Mouse (Mus musculus): ENCODE measurements around the gene Zpld1.

DNA sequence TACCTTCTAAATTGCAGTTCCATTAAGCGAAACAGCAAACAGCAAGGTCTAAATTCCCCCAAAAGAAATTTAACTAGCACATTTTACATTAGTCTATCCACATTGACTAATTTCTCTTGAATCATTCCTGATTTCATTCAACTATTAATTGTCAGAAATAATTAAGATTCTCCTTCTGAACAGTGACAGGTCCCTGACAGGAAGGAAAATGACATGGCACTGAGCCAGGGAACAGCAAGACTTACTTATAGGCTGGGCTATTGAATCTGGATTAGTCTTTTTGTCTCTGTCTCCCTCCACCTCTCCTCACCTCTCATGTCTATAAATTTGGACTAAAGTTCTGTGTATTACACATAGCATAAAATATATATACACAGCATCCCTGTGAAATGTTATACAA lies 112.4 kb downstream of the Zpld1 start:
- no peak for TF ChIP-seq CTCF (IDR thresholded peaks at IDR 0.05; ENCODE audit: insufficient read depth, low read depth, low read length)
- TF ChIP-seq POLR2A (IDR thresholded peaks at IDR 0.05; ENCODE audit: insufficient read depth, low read depth, low read length) = no peak
